Mouse (Mus musculus): ENCODE measurements at regions not wholly inside any gene's neighbourhood (a gene's known extent, or its start where the extent isn't known, plus 50 kb on each side); places are given as distances from the start of the nearest gene placed in this dataset.
"Not testable (repeated sequence)": the region's sequence is repeated elsewhere in the genome, so short reads cannot be mapped to it uniquely, and the experiment has no call there.

- no peak for DNase-seq (ENCODE audit: low spot score in 2 of 2)
Observed at GRCm38 (mm10) chr14:104410730-104411129, 57.1 kb downstream of the Pou4f1 start.

- no peak for DNase-seq (ENCODE audit: low spot score in 2 of 2)
Observed at GRCm38 (mm10) chr14:104410292-104410691, 57.5 kb downstream of the Pou4f1 start.

DNA sequence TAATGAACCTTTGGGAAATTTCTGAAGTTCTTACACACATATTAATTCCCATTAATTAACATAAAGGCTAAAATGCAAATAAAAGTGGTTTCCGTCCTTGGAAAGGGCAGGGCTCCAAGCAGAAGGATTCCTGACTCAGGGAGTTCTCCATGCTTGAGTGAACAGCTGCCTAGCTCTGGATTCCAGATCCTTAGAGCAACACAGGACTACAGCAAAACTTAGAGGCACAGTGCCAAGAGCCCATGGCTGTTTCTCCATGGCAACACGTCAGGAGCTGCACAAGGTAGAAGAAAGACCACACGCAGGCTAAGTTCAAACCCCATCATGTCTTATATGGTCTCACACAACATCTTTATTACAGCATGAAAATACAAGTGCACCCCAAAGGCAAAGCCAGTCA lies 61.7 kb downstream of the Pou4f1 start:
- no peak for DNase-seq (ENCODE audit: low spot score in 2 of 2)

- DNase-seq (ENCODE audit: low spot score in 2 of 2): no peak
Observed at GRCm38 (mm10) chr14:104389297-104390071, 78.3 kb downstream of the Pou4f1 start.

GRCm38 (mm10) chr14:104388879-104389278 lies 78.9 kb downstream of the Pou4f1 start:
- DNase-seq (ENCODE audit: low spot score in 2 of 2): no peak

DNA sequence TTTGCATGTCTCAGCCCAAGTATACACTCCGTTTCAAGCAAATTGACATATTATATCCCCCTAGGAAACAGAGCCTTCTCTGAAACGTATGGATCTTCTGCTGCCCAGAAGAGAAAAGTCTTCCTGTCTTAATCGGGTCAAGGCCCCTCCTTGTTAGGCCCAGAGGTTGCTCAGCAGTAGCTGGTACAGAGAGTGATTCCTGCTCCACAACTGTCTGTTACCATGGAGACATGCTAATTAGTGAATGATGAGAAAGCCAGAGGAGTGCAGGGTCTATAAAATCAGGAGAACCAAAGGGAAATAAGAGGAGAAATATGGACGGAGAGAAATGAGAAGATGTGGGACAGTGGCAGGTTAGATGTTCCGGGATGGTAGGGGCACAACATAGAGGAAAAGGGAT lies 86.8 kb downstream of the Pou4f1 start:
- DNase-seq (ENCODE audit: low spot score in 2 of 2): no peak

GRCm38 (mm10) chr14:104372776-104373175 lies 95.0 kb downstream of the Pou4f1 start:
- DNase-seq (ENCODE audit: low spot score in 2 of 2): no peak

DNA sequence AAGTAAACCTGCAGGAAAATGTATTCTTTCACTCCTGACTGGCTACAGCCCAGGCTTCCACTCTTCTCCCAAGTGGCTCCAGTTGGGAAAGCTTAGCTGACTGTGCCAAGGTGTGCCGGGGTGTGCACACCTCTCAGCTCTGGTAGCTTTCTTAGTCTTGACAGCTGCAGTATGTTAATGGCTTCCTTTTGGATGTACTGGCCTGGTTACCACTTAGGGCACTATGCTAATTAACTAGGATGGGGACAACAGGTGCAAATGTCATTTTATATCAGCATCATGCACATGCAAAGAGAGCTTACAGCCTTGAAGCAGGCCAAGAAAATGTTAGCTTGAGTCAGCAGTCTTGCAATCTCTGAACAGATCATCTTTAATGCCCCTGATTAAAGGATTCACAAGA lies 111.2 kb downstream of the Pou4f1 start:
- no peak for DNase-seq (ENCODE audit: low spot score in 2 of 2)

GRCm38 (mm10) chr14:104336783-104337182 lies 131.0 kb downstream of the Pou4f1 start:
- not testable (repeated sequence) for DNase-seq (ENCODE audit: low spot score in 2 of 2)

GRCm38 (mm10) chr14:104326089-104326488 lies 141.7 kb downstream of the Pou4f1 start:
- DNase-seq (ENCODE audit: low spot score in 2 of 2): no peak

DNA sequence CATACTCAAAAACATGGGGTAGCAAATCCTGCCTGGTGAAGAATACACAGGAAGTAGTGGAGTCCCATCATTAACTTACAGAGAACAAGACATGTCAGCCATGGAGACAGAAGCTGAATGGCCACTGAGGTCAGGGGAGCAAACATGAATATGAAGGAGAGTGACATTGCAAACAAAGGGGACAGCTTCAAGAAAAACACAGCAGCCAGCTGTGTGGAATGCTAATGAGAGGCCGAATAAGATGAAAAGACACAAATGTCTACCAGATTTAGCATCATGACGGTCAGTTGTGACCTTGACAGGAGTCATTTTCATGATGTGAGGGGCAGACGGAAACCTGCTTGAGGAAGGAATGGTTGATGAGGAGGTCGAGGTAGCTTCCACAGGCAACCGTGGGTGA lies 167.7 kb downstream of the Pou4f1 start:
- DNase-seq (ENCODE audit: low spot score in 2 of 2): no peak

GRCm38 (mm10) chr14:104298312-104298711 lies 169.5 kb downstream of the Pou4f1 start:
- no peak for DNase-seq (ENCODE audit: low spot score in 2 of 2)

GRCm38 (mm10) chr14:104297316-104298311 lies 170.2 kb downstream of the Pou4f1 start:
- no peak for DNase-seq (ENCODE audit: low spot score in 2 of 2)

- no peak for DNase-seq (ENCODE audit: low spot score in 2 of 2)
Observed at GRCm38 (mm10) chr14:104293814-104294213, 174.0 kb downstream of the Pou4f1 start.

- no peak for DNase-seq (ENCODE audit: low spot score in 2 of 2)
Observed at GRCm38 (mm10) chr14:104293147-104293546, 174.7 kb downstream of the Pou4f1 start.

DNA sequence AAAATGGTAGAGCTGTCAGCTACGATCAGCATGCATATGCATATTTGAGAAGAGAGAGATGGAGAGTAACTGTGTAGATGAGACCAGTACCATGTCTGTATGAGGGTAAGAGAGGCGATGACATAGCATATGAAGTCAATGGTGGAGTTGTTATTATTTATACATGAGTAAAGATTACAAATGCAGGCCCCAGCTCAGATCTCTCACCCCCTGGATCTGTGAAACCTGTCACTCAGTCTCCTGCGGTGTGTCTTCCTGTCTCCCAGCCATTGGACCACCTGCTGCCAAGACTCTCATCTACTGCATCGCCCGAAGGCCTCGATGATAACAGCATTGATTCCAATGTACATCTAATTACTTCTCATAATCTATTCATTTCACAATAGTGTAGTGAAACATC lies 187.4 kb downstream of the Pou4f1 start:
- DNase-seq (ENCODE audit: low spot score in 2 of 2): no peak

DNA sequence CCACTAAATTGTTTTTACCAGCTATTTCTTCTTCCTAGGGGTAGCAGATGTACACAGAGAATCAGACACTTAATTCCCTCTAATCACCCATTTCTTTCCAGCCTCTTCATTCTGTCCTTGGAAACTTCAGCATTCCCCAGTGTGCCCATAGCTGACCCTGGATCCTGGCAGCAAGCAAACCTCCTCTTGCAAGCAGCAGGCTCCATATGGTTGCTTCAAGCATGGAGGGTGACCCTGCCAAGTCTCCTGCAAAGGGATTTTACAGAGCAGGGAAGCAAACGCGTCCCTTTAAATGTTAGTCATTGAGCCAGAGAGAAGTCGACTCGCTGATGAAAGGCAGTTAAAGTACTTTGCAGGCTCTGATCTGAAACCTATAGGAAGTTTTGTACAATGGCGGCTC lies 187.9 kb downstream of the Pou4f1 start:
- DNase-seq (ENCODE audit: low spot score in 2 of 2): no peak

GRCm38 (mm10) chr14:104274752-104275151 lies 193.0 kb downstream of the Pou4f1 start:
- DNase-seq (ENCODE audit: low spot score in 2 of 2): no peak

DNA sequence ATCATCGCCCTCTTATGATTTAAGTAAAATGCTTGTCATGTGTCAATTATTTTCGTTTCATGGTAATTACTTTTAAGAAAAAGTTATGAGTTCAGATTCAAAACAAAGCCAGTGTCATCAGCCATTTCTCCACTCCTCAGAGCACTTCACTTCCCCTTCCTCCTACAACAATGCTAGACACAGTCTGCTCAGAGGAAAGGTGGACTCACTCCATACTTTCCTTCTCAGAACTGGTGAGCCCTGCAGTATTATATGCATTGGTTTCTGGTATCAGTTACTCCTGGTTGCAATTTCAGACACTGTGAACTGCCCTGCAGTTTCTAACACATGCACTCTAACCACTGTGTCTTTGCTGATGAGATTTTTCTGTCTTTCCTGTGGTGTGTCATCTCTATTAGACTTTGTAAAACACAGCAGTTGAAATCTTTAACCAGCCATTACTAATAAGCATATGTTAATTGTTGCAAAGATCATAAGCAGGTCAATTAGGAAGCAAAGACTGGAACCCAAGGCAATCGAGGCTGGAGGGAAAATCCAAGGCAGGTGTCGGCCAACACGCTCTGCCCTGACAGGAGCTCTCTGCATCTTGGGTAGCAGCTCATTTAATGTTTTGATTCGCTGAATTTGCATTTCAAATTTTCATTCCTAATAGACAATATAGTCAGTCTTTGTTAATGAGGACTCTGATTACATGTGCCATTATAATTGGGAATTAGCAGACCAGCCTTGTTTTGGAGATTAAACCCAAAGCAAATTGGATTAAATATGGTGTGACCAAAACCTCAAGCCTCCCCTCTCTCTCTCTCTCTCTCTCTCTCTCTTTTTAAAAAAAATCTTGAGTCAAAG lies 202.7 kb downstream of the Pou4f1 start:
- no peak for DNase-seq (ENCODE audit: low spot score in 2 of 2)

DNA sequence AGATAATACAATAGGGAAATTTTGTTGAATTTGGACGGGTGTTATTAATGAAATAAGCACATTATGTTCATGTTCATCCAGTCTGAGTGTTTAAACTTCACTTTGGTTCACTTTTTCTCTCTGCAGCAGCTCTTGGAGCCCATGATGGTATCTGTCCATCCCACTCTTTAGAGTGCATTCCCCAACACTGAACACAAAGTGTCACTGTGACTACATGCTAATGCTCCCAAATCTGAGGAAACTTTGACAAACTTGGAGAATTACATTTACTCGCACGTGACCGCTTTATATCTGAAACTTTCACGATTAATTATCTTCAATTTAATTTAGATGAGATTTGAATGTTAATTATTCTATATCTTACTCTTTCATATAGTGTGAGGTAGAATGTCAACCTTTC lies 250.8 kb downstream of the Pou4f1 start:
- no peak for DNase-seq (ENCODE audit: low spot score in 2 of 2)

DNA sequence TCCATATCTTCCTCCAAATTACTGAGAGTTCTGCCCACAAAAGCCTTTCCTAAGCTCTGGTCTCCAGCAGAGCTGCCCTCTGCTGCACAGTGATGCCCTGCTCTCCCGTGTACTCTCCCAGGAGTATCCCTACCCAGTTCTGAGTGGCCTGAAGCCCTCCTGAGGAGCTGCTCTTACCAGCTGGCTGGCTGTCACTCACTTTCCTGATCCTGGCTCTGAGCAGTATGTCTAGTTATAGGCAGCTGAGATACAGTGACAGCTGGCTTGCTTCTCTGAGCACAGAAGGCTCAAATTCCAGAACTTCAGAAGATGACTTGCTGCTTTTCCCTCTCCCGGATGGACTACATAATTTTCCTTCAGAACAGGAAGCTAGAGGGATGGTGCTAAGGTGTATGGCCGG lies 257.1 kb downstream of the Pou4f1 start:
- DNase-seq (ENCODE audit: low spot score in 2 of 2): no peak

Measured in adrenal gland, postnatal 4 days (tissue).